Mouse (Mus musculus) mesoderm, embryonic 11.5 days (tissue): ENCODE measurements around the gene Gm20388.

Experiments used
- DNase-seq: peaks from one replicate; pipeline ENCODE4 v3.0.0-alpha.2; 2012; ENCODE audit warnings: low read depth, low spot score

Gene Gm20388

GRCm38 (mm10) chr8:123858941-123859647 lies 3948.5 kb downstream of the Gm20388 start:
- DNase-seq: peak; percentile 92

- peak; percentile 50 for DNase-seq
Measured at GRCm38 (mm10) chr8:123859648-123860259, 3949.1 kb downstream of the Gm20388 start, which contains the start of gene Ccsap. TSS of gene Ccsap (minus strand) at chr8:123860209.

- no peak for DNase-seq
Measured at GRCm38 (mm10) chr8:123860386-123860785, 3949.7 kb downstream of the Gm20388 start.

DNA sequence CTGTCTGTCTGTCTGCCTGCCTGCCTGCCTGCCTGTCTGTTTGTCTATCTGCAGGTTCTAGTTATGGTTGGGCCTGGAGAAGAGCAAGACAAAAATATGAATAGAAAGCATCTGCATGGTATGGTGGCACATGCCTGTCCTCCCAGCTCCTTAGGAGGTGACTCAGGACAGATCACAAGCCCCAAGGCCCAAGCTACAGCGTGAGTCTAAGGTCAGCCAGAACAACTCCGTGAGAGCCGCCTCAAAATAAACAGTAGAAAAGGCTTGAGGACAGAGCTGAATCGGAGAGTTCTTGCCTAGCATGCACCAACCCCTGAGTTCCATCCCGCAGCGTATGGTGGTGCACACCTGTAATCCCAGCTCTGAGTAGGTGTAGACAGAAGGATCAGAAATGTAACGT lies 3955.1 kb downstream of the Gm20388 start:
- no peak for DNase-seq

GRCm38 (mm10) chr8:123866971-123867370 lies 3956.3 kb downstream of the Gm20388 start:
- no peak for DNase-seq

DNA sequence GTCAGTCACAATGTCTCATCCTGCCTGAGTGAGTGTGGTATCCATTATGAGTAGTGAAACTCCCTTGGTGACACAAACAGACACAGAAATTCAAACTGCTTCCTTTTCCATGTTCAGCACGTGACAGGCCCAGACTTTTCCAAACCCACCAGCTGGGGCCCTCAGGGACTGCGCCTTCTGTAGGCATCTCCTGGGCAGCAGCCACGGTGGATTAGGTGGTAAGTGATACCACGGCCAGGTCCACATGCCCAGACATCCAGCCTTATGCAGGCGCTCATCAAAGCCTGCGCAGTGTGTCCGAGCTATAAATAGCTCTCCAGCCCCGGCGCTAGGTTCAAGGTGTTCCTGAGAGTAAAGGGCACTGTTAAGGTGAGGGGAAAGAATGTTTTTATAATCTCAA lies 3961.4 kb downstream of the Gm20388 start:
- DNase-seq: no peak

DNA sequence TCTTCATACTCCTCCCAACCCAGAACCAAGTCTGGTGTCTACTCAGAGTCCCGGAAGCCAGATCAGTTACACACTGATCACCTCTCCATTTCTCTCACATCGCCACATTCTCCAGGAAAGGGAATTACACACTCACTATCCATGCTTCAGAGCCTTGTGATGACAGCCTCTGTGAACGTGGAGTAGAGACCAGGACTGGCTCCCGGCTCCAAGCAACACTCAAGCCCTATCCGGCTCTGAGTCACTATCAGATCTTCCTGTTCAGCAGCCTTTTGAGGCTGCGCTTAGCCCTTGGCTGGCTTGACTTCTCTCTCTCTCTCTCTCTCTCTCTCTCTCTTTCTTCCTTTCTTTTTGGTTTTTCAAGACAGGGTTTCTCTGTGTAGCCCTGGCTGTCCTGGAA lies 3962.7 kb downstream of the Gm20388 start:
- DNase-seq: no peak

DNA sequence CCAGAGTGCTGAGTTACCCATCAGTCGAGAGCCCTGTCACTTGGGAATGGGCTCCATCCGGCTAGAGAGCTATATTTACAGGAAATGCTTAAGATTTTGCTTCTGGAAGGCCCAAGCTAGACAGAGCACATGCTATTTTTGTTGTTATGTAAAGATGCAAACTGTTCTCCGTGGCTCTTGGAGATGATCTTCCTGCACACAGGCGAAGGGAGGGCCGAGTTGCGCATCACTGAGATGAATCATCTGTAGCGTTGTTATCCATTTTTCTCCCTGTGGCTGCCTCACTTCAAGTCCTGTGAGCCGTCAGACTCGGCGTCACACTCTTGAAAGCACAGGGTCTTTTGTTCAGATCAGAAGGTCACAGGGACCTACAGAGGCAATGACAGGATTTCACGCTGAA lies 3963.7 kb downstream of the Gm20388 start:
- DNase-seq: no peak

DNA sequence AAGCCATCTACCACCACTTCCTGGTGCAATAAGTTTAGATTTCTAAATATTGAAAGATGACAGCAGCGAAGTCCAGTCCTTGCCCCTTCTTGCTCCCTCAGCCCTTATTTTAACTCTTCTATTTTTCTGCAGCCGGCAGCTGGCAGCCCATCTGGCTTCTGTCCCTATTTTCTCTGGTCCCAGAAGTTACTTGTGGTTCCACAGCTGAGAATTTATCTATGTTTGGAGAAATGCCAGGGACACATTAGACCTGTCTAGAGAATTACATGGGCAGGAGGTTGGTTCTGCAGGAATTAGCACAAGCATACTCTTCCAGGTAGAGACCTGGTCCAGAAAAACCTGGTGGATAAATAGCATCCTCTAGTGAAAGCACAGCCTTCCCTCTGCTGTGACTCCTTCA lies 3967.2 kb downstream of the Gm20388 start:
- DNase-seq: no peak

GRCm38 (mm10) chr8:123880271-123880670 lies 3969.6 kb downstream of the Gm20388 start:
- DNase-seq: no peak

GRCm38 (mm10) chr8:123880821-123881350 lies 3970.2 kb downstream of the Gm20388 start:
- DNase-seq: no peak

GRCm38 (mm10) chr8:123882412-123882811 lies 3971.8 kb downstream of the Gm20388 start:
- no peak for DNase-seq

DNA sequence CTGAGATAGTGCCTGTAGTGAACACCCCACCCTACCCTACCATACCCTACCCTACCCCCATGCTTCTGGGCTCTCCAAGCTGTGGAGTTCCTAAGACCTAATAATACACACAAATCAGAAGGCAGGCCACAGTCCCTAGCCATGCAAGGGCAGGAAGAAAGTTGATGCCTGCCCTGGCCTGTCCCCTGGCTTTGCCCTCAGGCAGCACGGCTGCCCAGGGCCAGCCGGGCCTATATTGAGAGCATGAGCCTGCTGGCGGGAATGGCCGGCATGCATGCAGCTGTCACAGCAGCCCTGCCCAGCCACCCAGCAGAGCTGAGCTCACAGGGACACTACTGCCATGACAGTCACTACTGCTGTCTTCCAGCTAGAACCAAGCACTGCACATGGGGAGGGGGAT lies 3972.5 kb downstream of the Gm20388 start:
- DNase-seq: no peak

GRCm38 (mm10) chr8:123884721-123885565 lies 3974.3 kb downstream of the Gm20388 start:
- DNase-seq: peak; percentile 34

DNA sequence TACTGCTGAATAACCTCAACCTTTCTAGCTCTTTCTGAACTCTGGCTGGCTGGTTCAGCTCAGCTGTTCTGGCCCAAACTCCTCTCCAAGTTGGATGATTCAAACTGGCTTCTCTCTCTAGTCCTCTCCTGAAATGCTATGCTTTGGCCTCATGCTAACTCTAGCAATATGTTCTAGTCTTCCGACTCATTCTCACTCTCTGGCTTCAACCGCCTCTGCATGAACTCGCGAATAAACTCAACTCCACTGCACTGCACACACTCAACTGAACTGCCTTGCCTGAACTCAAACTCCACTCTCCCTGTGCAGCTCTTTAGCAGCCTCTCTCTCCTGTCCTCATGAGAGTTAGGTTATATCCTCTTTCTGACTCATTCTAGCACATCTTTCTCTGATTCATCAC lies 3976.5 kb downstream of the Gm20388 start:
- DNase-seq: no peak

- no peak for DNase-seq
Measured at GRCm38 (mm10) chr8:123887956-123888355, 3977.3 kb downstream of the Gm20388 start.

GRCm38 (mm10) chr8:123889797-123890196 lies 3979.2 kb downstream of the Gm20388 start:
- no peak for DNase-seq

DNA sequence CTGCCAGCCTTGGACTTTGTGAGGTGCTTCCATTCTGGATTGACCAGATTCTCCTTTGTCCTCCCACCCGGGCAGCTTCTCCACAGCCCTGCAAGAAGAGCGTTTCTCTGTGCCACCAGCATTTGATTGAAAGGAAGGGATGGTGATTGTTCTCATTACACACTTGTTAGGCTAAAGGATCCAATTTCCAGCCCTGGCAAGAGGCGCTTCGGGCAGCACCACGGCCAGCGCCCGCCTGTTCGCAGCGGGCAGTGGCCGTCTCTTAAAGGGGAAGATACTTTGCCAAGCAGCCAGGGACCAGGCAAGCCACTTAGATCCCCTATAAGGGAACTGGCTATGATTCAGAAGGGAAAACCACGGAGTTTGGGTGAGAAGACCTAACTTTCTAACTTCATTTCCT lies 3980.6 kb downstream of the Gm20388 start:
- DNase-seq: peak; percentile 73

- DNase-seq: no peak
Measured at GRCm38 (mm10) chr8:123891883-123892585, 3981.4 kb downstream of the Gm20388 start.

DNA sequence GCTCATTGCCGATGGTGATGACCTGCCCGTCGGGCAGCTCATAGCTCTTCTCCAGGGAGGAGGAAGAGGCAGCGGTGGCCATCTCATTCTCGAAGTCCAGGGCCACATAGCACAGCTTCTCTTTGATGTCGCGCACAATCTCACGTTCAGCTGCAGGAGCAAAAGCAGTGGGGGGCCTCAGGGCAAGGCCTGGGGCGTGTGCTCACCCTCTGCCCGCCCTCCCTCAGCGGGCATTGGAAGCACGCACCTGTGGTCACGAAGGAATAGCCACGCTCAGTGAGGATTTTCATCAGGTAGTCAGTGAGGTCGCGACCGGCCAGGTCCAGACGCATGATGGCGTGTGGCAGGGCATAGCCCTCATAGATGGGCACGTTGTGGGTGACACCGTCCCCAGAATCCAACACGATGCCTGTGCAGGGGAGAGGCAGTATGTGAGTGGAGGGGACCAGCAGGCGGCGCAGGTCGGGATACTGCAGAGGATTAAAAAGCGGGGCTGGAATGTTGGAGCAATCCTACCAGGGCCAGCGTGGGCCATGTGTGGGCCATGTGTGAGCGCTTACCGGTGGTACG lies 3982.0 kb downstream of the Gm20388 start:
- DNase-seq: peak; percentile 39

DNA sequence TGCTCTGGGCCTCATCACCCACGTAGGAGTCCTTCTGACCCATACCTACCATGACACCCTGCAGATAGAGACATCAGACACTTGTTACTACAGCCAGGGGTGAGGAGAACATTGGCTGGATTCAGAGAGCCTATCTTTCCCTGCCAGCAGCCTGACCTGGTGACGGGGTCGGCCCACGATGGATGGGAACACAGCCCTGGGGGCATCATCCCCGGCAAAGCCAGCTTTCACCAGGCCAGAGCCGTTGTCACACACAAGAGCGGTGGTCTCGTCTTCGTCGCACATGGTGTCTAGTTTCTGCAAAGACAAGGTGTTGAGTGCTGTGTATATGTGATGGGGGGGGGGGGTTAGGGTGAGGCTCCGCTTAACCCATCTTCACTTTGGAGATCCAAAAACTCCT lies 3982.8 kb downstream of the Gm20388 start:
- no peak for DNase-seq
